Mouse (Mus musculus) thymus, postnatal 4 days (tissue): ENCODE data around the gene Ch25h.
A peak's percentile ranks its signal among the peaks of the same experiment; 100 is the strongest.

Source experiments
- DNase-seq: peaks from one replicate; pipeline ENCODE4 v3.0.0; 2021

Ch25h gene

DNA sequence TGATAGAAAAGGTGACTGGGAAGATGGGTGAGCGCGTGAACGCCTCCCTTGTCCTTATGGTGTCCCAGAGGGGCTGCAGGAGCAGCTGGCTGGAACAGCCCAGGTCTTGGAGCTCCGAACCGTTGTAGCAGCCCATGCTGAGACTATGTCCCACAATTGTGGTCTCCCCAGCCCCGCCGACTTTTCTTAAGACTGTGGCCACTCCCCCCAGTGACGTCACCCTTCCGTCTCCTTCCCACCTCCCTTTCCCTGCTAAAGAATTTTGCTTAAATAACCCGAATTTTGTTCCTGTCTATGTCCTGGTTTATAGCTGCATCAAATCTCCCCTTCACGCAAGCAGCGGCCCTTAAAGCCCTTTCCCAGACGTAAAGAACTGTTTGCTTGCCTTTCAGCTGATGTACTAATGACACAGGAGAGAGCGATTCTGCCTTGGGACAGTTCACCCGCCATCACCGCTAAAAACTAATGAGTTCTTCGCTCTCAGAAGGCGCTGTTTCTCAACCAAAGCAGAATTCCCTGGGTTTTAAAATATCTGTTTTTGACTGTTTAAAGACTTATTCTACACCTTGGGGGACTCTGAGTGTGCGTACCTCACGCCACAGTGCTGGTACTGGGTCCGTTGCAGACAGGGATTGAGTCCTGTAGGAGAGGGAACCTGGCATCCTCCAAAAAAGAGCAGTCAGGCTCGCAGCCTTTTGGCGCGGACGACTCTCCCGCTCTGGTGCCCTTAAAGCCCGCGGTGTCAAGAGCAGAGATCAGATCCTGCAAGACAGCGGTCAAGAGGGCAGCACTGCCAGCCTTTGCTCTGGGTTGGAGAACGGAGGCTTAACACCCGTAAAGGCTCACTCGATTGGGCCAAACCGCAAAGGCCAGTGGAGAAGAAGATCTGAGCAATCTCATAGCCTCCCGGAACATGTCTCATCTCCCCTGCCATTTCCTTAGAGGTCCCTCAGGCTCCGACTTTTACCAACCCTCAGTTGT, at the start of gene Ch25h:
Ch25h (minus strand) TSS at position 174 of the 981 bp plus-strand sequence.
- DNase-seq = peak; percentile 67

- peak; percentile 18 for DNase-seq
Measured at GRCm38 (mm10) chr19:34524646-34525045, 49.7 kb upstream of the Ch25h start.

GRCm38 (mm10) chr19:34523106-34523725, 48.3 kb upstream of the Ch25h start:
- DNase-seq = peak; percentile 3

- DNase-seq = no peak
Measured at GRCm38 (mm10) chr19:34521978-34522377, 47.0 kb upstream of the Ch25h start.

DNA sequence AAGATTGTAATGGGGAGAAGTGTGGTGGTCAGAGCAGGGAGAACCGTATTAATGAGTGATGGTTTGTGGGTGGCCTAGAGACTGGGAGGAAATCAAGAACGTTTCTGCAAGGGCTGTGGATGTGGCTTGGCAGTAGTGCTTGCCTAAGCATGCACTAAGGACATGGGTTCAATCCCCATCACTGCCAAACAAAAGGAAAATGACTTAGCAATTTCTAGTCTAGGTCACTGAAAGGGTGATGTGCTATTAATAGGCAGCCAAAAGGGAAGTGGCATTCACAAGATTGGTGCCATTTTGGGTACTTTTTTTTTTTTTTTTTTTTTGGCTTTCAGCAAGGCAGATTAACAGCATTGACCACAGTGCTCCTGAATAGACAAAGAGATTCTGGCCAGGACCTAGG, 46.4 kb upstream of the Ch25h start:
- DNase-seq = no peak

GRCm38 (mm10) chr19:34520051-34520450, 45.1 kb upstream of the Ch25h start:
- no peak for DNase-seq

DNA sequence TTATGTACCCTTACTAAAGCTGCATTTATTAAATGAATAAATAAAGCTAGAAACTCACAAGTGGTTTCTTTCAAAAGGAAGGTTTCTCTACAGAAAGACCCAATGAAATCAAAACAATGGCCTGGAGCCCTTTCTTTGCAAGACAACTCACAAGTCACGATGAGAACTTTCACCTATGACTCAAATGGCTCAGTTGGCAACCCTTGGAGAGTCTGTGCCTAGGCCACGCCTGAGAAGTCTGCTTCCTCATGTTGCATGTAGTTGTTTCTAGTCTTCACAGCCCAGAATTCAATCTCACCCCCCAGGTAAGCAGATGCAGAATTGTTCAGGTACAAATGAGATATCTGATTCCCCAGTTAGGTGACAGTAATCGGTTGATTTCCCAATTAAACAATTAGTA, 44.7 kb upstream of the Ch25h start:
- DNase-seq = no peak

DNA sequence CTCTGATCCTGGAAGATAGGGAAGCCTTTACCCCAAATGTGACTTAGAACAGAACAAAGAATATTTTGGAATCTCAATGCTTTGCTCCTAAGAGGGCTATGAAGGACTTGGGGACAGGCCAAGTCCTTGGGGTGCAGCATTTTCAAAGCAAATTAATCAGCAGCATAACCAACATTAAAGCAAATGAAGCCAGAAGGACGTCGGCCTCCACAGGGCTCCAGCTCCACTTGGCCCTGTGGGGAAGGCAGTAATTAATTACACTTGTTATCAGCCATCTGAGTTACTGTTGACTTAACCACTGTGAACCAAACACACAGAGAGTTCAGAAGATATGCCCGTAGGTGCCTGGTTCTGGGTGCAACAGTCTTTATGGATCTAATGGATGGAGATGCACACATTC, 43.8 kb upstream of the Ch25h start:
- DNase-seq = no peak

DNA sequence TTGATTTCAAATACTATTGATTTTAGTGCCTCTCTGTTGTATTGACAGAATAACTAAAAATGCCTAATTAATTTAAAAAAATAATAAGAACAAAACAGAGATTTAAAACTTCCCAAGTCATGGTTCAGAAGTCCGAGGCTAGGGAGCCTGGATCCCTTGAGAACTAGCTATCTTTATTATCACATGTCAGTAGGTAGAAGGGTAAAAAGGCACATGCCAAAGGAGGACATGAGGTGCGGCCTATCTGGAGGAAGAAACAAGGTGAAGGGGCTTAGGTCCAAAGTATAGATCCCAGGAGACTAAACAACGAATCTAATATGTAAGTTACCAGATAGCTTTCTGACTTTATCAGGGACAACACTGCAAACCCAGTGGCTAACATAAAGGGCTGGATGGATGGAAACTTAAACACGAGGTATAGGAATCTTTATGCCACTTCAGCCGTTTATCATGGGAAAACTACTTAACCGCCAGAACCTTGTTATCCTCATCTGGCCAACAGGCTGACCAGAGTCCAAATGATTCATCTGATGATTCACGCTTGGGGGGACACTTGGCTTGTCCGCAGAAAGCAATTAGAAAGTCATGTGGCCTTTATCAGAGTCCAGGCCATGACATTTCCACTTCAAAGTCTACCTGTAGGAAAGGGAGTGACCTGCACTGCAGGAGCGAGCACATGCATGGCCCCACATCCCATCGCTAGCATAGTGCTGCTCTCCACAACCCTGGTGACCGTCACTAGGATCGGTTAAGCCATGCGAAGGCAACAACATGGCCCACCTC, 43.0 kb upstream of the Ch25h start:
- no peak for DNase-seq

GRCm38 (mm10) chr19:34517197-34517596, 42.2 kb upstream of the Ch25h start:
- no peak for DNase-seq

- no peak for DNase-seq
Measured at GRCm38 (mm10) chr19:34516346-34516745, 41.4 kb upstream of the Ch25h start.

DNA sequence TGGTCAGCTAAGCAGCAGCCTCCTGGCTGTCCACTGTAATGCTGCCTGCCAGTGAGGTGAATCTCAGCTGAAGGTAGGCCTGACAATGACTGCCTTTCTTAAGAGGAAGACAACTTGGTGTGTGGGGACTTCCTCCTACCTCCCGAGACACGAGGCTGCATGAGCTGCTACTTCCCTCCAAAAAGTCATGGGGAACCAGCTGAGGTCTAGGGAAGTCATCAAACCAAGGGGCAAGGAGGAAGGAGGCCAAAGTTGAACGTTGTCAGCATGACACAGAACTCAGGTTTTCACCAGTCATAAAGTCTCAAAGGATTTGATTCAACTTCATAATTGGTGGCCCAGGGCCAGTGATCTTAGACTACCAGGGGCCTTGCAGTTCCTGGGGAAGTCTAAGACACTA, 40.7 kb upstream of the Ch25h start:
- DNase-seq = peak; percentile 43

GRCm38 (mm10) chr19:34511528-34511927, 36.6 kb upstream of the Ch25h start:
- peak; percentile 42 for DNase-seq

- DNase-seq = peak; percentile 79
Measured at GRCm38 (mm10) chr19:34510717-34511116, 35.8 kb upstream of the Ch25h start.

GRCm38 (mm10) chr19:34505161-34505721, 30.3 kb upstream of the Ch25h start:
- DNase-seq = no peak

DNA sequence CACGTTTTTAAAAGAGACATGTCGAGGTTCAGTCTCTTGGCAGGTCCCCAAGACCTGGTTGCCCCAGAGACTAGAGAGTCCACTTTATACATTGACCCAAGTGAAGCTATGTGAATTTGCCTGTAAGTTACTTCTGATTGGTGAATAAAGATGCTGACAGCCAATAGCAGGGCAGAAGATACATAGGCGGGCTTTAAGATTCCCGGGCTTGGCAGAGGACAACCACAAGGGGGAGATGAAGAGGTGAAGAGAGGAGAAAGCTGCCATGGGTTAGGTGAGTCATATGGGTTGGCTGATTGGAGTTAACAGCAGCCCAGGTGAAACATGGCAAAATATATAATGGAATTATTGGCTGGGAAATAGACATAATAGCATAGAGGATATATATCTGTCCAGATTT, 25.8 kb upstream of the Ch25h start:
- peak; percentile 86 for DNase-seq

DNA sequence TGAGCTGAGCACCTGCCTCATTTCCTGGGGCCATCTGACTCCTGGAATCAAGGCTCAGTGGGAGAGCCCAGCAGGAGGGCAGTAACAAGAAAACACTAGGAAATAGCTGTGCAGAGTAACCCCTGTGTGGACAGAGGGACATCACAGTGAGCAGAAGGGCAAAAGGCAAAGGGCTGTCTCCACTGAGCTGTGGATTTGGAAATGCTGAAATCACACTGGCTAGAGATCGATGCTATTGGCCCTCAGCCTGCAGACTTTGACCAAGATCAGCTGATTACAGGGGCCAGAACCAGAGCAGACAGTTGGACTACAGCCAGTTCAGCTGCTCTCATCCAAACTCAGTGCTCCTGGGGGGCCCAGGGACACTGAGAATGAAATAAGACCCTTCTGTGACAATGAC, 21.4 kb upstream of the Ch25h start:
- no peak for DNase-seq

DNA sequence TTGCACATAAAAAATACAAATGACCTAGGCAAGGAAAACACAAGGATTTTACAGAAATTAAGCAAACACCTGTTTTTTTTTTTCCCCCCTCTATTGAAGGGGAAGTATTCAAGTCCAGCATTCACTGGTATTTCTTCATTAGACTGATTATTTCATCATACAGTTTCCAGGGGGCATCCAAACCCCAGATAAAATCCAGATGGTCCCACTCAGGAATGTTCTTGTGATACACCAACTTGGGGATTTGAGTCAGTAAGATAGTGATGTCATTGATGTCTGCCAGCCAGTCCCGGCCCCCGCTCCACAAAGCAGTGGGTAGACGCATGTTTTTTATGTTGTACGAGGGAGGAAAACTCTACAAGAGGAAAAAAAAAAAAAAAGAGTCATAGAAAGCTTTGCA, 18.9 kb upstream of the Ch25h start:
- no peak for DNase-seq

DNA sequence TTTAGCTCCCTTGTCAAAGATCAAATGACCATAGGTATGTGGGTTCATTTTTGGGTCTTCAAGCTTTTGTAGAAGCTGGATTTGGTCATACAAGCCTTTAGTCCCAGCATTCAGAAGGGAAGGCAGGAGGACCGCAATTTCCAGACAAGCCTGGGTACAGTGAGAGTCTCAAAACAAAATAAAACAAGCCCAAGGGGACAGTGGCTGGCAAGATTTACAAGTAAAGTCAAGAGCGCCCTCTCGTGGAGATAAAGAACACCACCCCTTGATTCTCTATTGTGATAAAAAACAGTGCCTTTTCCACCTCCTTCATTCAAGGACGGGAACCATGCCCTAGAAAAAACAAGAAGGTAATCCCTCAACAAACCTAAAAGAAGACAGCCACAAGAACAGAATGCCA, 8.6 kb upstream of the Ch25h start:
- peak; percentile 66 for DNase-seq

DNA sequence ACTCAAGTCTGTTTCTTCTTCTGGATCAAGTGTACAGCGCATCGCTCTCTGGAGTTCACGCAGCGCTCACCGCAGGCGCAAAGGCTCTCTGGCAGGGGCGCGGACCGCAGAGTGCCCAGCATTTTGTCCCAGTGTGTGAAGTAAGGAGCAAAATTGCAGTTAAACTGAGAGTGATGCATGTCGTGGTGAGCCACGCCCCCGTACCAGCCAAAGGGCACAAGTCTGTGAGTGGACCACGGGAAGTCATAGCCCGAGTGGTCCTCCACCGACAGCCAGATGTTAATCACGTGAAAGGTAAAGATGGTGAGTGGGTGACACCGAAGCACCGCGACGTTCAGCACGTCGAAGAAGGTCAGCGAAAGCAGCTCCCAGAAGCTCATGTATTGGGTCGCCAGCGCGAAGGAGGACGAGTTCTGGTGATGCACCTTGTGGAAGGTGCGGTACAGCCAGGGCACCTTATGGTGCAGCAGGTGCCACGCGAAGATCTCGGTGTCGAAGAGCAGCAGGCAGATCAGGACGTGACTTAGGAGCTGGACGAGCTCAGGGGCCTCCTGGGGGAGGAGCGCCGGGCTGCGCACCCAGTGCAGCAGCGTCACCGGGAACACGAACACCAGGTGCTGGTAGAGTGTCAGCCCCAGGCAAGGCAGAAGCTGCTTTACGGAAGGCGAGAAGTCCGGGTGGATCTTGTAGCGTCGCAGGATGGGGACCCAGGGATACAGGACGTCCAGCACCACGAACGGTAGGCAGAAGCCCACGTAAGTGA, 555 bp downstream of the Ch25h start:
- peak; percentile 61 for DNase-seq

GRCm38 (mm10) chr19:34471703-34472102, 3.3 kb downstream of the Ch25h start:
- no peak for DNase-seq

DNA sequence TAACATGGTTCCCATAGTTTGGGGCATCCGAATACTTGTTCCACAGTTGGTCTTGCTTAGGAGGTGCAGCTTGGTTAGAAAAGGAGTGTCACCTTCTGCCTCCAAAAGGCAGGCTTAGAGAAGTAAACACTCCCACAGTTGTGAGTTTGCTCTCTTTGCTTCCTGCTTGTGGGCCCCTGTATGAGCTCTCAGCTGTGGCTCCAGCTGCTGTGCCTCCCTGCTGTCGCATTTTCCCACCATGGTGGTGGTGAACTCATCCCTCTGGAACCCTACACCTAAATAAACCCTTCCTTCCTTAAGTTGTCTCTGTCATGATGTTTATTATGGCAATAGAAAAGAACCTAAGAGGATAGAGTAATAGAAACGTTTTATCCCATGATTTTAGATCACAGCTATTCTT, 6.2 kb downstream of the Ch25h start:
- DNase-seq = no peak
